Mouse (Mus musculus): Measurements from ENCODE around the gene Ube2f. TPM values are rescaled to one million over a fixed set of nuclear protein-coding genes. Genes with fewer than 3 reads are reported as not detected.

Gene Ube2f
- total RNA-seq, 1 experiment = 41.5 TPM

- DNase-seq (ENCODE audit: low read depth, low spot score) = no peak
- no peak overlapping the region for H3K27ac ChIP-seq (ENCODE audit: insufficient read depth, low read depth, low read length, poor library complexity, severe bottlenecking)
- no peaks in the 10 kb centered on the region for H3K36me3 ChIP-seq (ENCODE audit: control insufficient read depth, insufficient read depth, low read length, poor library complexity, severe bottlenecking)
- no peak for TF ChIP-seq MAFK (IDR thresholded peaks at IDR 0.05; ENCODE audit: insufficient read depth, low read depth, low read length)
- no peak for TF ChIP-seq ZNF384 (IDR thresholded peaks at IDR 0.05; ENCODE audit: low read depth, low read length)
- TF ChIP-seq ZC3H11A (IDR thresholded peaks at IDR 0.05; ENCODE audit: borderline replicate concordance, low read depth, low read length) = no peak
- no peak for TF ChIP-seq HCFC1 (IDR thresholded peaks at IDR 0.05; ENCODE audit: borderline replicate concordance, insufficient read depth, low read length)
- no peak for TF ChIP-seq CHD2 (IDR thresholded peaks at IDR 0.05; ENCODE audit: low read depth, low read length)
- no peaks in the 10 kb centered on the region for H3K9me3 ChIP-seq (ENCODE audit: control insufficient read depth, insufficient read depth, low read depth, low read length)
- no peak overlapping the region for H3K9ac ChIP-seq (ENCODE audit: insufficient read depth, low read depth, low read length, poor library complexity, severe bottlenecking)
- H3K4me1 ChIP-seq (ENCODE audit: control insufficient read depth in 2 of 2, insufficient read depth in 2 of 2, low read length in 2 of 2, poor library complexity in 1 of 2) = no peaks in the 10 kb centered on the region
- in situ Hi-C loops (cut with MboI; ENCODE audit: low sequenced_read_pairs in 2 of 2, unreplicated experiment in 2 of 2) = no loop called here
- no peak overlapping the region for H3K4me3 ChIP-seq (ENCODE audit: insufficient read depth in 1 of 2, low read depth in 1 of 2, low read length in 2 of 2, poor library complexity in 1 of 2, severe bottlenecking in 1 of 2)
Observed at GRCm38 (mm10) chr1:91206336-91206735, 43.8 kb upstream of the Ube2f start.

- Histone ChIP-seq H3K9me3 (ENCODE audit: control insufficient read depth, insufficient read depth, low read depth, low read length) (no peaks in the 10 kb centered on the region), H3K27ac (ENCODE audit: insufficient read depth, low read depth, low read length, poor library complexity, severe bottlenecking) (no peak overlapping the region), H3K4me3 (ENCODE audit: insufficient read depth in 1 of 2, low read depth in 1 of 2, low read length in 2 of 2, poor library complexity in 1 of 2, severe bottlenecking in 1 of 2) (no peak overlapping the region), H3K9ac (ENCODE audit: insufficient read depth, low read depth, low read length, poor library complexity, severe bottlenecking) (no peak overlapping the region), H3K4me1 (ENCODE audit: control insufficient read depth in 2 of 2, insufficient read depth in 2 of 2, low read length in 2 of 2, poor library complexity in 1 of 2) (no peaks in the 10 kb centered on the region), H3K36me3 (ENCODE audit: control insufficient read depth, insufficient read depth, low read length, poor library complexity, severe bottlenecking) (no peaks in the 10 kb centered on the region)
- in situ Hi-C loops (cut with MboI; ENCODE audit: low sequenced_read_pairs in 2 of 2, unreplicated experiment in 2 of 2) = no loop called here
- DNase-seq (ENCODE audit: low read depth, low spot score) = no peak
- TF ChIP-seq CHD2 (IDR thresholded peaks at IDR 0.05; ENCODE audit: low read depth, low read length) = no peak
- no peak for TF ChIP-seq MAFK (IDR thresholded peaks at IDR 0.05; ENCODE audit: insufficient read depth, low read depth, low read length)
- TF ChIP-seq HCFC1 (IDR thresholded peaks at IDR 0.05; ENCODE audit: borderline replicate concordance, insufficient read depth, low read length) = no peak
- no peak for TF ChIP-seq ZNF384 (IDR thresholded peaks at IDR 0.05; ENCODE audit: low read depth, low read length)
- TF ChIP-seq ZC3H11A (IDR thresholded peaks at IDR 0.05; ENCODE audit: borderline replicate concordance, low read depth, low read length) = no peak
Observed at GRCm38 (mm10) chr1:91206873-91207272, 43.2 kb upstream of the Ube2f start.

GRCm38 (mm10) chr1:91207334-91208074 is 42.6 kb upstream of the Ube2f start:
- in situ Hi-C loops (cut with MboI; ENCODE audit: low sequenced_read_pairs in 2 of 2, unreplicated experiment in 2 of 2) = no loop called here
- H3K9me3 ChIP-seq (ENCODE audit: control insufficient read depth, insufficient read depth, low read depth, low read length) = no peaks in the 10 kb centered on the region
- H3K27ac ChIP-seq (ENCODE audit: insufficient read depth, low read depth, low read length, poor library complexity, severe bottlenecking) = no peak overlapping the region
- H3K36me3 ChIP-seq (ENCODE audit: control insufficient read depth, insufficient read depth, low read length, poor library complexity, severe bottlenecking) = no peaks in the 10 kb centered on the region
- no peak for DNase-seq (ENCODE audit: low read depth, low spot score)
- no peak overlapping the region for H3K9ac ChIP-seq (ENCODE audit: insufficient read depth, low read depth, low read length, poor library complexity, severe bottlenecking)
- no peak overlapping the region for H3K4me3 ChIP-seq (ENCODE audit: insufficient read depth in 1 of 2, low read depth in 1 of 2, low read length in 2 of 2, poor library complexity in 1 of 2, severe bottlenecking in 1 of 2)
- no peak for TF ChIP-seq ZC3H11A (IDR thresholded peaks at IDR 0.05; ENCODE audit: borderline replicate concordance, low read depth, low read length)
- TF ChIP-seq MAFK (IDR thresholded peaks at IDR 0.05; ENCODE audit: insufficient read depth, low read depth, low read length) = no peak
- TF ChIP-seq ZNF384 (IDR thresholded peaks at IDR 0.05; ENCODE audit: low read depth, low read length) = no peak
- TF ChIP-seq HCFC1 (IDR thresholded peaks at IDR 0.05; ENCODE audit: borderline replicate concordance, insufficient read depth, low read length) = no peak
- TF ChIP-seq CHD2 (IDR thresholded peaks at IDR 0.05; ENCODE audit: low read depth, low read length) = no peak
- H3K4me1 ChIP-seq (ENCODE audit: control insufficient read depth in 2 of 2, insufficient read depth in 2 of 2, low read length in 2 of 2, poor library complexity in 1 of 2) = no peaks in the 10 kb centered on the region

GRCm38 (mm10) chr1:91209343-91209742 is 40.8 kb upstream of the Ube2f start:
- Histone ChIP-seq H3K9ac (ENCODE audit: insufficient read depth, low read depth, low read length, poor library complexity, severe bottlenecking) (no peak overlapping the region), H3K9me3 (ENCODE audit: control insufficient read depth, insufficient read depth, low read depth, low read length) (no peaks in the 10 kb centered on the region), H3K27ac (ENCODE audit: insufficient read depth, low read depth, low read length, poor library complexity, severe bottlenecking) (no peak overlapping the region), H3K36me3 (ENCODE audit: control insufficient read depth, insufficient read depth, low read length, poor library complexity, severe bottlenecking) (no peaks in the 10 kb centered on the region), H3K4me1 (ENCODE audit: control insufficient read depth in 2 of 2, insufficient read depth in 2 of 2, low read length in 2 of 2, poor library complexity in 1 of 2) (no peaks in the 10 kb centered on the region), H3K4me3 (ENCODE audit: insufficient read depth in 1 of 2, low read depth in 1 of 2, low read length in 2 of 2, poor library complexity in 1 of 2, severe bottlenecking in 1 of 2) (no peak overlapping the region)
- in situ Hi-C loops (cut with MboI; ENCODE audit: low sequenced_read_pairs in 2 of 2, unreplicated experiment in 2 of 2) = no loop called here
- TF ChIP-seq ZNF384 (IDR thresholded peaks at IDR 0.05; ENCODE audit: low read depth, low read length) (no peak), MAFK (IDR thresholded peaks at IDR 0.05; ENCODE audit: insufficient read depth, low read depth, low read length) (no peak), HCFC1 (IDR thresholded peaks at IDR 0.05; ENCODE audit: borderline replicate concordance, insufficient read depth, low read length) (no peak)
- DNase-seq (ENCODE audit: low read depth, low spot score) = no peak
